Mouse (Mus musculus): ENCODE data around the gene Iqgap3.

Iqgap3 gene

DNA sequence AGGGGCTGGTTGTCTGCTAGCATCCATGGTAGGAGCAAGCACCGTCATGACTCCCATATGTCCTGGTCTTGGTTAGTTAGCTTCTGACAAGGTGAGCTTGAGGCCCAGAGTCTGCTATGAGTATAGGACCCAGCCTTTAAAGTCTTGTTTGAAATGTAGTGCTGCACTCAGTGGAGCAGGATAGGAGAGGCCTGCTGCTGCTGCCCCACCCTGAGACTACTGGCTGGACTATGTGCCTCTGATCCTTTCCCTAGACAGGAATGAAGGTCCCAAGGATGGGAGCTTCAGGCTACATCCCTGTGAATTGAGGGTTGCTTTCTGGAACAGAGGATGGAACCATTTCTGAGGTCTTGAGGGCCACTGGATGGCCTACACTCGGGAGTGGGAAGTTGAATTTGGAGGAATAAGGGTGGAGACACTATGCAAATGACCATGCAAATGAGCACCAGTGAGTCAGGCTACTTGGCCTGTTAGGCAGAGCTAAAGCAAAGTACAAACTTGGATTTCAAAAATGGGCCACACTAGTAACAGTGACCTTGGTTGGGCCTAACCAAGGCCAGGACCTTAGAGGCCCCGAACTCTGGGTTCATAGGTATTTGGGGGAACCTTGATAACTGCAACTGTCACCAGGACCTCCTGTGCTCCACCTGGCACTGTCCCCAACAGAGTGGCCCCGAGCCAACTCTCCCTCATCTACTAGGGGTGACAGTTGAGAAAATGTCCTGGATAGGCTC is 67.2 kb downstream of the Iqgap3 start:
- no peak for DNase-seq (ENCODE audit: extremely low read depth, low read depth, low spot score)

DNA sequence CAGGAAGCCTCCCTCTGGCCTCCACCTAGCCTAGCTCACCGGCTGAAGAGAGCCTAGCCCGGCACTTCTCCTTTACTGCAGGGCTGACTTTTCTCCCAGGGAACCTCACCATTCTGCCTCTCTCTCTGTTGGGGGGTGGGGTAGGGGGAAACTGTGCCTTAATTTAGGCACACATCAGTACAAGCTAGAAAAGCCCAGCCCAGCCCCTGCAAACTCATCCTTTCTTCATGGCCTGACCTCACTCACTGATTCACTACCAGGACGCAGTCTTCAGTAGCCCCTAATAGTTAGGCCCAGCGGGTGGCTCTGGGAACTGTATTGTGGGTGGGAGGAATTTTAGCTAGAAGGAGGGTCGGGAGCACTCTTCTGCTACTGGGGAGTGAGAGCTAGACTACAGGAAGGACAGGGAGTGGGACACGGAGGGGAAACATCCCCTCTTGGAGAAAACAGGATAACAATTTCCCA is 67.8 kb downstream of the Iqgap3 start:
- no peak for DNase-seq (ENCODE audit: extremely low read depth, low read depth, low spot score)

DNA sequence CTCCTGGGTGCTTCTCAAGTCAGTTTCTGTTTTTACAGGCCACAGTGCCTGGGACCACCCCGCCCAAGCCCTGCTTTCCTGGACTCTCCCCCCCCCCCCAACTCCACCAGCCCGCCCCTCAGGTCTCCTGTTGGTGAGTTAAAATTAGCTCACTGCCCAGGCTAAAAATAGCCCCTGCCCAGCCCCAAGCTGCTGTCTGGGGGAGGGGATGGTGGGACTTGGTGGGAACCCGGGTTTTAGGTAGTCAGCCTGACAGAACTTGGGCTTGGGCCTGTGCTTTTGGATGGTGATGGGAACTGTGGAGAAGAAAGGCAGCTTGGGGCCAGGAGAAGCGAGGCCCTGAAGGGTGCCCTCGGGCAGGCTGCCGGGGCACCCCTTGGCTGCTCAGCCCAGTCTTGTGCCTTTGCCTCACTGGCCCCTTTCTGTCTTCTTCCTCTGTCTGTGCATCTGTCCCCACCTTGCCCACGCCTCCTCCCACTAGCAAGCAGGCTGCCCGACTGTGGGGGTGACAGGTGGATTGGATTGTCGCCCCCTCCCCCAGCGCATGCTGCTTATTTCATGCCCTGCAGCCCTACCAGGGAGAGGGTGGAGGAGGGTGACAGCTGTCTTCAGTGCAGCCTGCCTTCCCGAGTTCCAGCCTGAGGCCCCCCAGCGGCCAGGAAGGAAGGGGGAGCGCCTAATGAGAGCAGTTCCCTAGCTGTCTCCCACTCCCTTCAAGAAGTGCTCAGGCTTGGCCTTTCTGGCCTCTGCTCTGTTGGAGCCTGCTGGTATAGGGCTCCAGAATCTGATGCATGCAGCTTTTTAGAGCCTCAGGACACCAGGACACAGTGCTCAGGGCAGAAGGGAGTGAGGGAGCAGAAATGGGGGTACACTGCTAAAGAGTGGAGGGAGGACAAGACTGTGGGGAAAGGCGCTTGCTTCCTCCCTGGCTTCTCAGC is 68.6 kb downstream of the Iqgap3 start:
- no peak for DNase-seq (ENCODE audit: extremely low read depth, low read depth, low spot score)

DNA sequence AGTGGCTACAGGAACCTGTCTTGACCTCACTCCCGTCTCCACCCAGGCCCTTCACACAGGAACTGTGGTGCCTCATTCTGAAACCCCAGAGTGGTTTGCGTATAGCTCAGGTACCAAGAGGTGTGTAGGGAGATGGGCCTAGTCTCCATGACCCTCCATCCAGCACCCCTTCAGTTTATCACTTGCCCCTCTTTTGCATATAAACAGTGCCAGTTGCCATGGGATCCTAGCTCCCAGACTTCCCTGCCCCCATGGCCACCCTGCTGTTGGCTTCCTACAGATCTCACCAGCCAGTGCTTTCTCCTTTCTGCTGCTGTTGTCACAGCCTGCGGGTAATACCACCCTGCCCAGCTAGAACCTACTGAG is 69.2 kb downstream of the Iqgap3 start:
- no peak for DNase-seq (ENCODE audit: extremely low read depth, low read depth, low spot score)

DNA sequence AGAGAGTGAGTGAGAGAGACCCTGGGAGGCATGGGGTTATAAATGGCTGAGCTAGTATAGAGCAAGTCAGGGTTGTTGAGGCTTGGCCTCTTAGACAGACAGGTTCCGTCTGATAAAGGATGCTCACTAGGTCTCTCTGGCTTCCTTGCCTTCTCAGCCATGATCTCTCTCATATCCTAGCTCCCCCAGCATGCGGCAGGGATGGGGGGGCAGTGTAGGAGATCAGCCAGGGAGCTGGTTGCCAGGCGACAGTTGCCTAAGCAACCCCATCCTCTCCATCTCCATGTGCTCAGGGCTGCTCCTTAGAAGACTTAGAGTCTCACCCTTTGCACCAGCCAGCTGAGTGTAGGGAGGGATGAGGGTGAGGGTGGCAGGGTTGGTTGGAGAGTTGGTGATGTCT is 70.3 kb downstream of the Iqgap3 start:
- DNase-seq (ENCODE audit: extremely low read depth, low read depth, low spot score), result no peak

DNA sequence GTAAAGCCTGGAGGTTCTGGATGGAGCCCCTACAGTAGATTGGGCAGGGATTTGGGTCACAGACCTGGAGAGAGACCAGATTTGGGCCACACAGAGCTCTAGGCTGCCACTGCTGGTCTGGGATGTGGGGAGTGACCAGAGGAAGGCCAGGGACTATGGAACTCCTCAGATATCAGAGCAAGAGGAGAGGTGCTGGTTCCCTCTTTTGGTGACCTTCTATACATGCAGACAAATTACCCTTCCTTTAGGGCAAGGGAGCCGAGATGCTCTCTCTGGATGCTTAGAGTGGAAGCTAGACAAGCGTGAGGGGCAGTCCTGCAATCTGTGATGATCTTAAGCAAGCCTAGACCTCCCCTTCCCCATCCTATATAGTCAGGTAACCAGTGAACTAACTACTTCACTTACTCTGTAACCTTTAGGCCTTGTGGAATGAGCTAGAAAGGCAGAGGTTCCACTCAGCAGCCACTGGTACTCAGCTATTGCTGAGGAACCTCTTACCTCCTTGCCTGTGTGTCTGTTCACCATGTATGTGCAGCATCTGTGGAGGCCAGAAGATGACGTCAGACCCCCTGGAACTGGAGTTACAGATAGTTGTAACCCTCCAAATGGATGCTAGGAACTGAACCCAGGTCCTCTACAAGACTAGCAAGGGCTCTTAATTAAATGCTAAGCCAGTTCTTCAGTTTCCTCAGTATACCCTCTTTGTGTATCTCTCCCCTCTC is 71.7 kb downstream of the Iqgap3 start:
- DNase-seq (ENCODE audit: extremely low read depth, low read depth, low spot score), result no peak

DNA sequence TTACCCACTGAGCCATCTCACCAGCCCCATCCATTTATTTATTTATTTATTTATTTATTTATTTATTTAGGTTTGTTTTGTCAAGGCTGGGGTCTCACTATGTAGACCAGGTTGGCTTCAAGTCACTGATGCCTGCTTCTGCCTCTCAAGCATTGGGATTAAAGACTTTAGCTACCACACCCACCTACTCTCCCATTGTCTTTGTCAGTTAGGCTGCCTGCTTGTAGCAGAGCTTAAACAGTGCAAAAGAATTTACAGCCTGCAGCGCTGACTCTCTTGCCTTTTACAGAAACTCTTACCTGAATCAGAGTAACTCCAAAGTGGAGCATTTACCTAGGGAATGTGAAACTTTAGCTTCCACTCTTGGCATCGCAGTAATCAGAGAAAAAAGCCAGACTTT is 72.5 kb downstream of the Iqgap3 start:
- DNase-seq (ENCODE audit: extremely low read depth, low read depth, low spot score), result no peak

DNA sequence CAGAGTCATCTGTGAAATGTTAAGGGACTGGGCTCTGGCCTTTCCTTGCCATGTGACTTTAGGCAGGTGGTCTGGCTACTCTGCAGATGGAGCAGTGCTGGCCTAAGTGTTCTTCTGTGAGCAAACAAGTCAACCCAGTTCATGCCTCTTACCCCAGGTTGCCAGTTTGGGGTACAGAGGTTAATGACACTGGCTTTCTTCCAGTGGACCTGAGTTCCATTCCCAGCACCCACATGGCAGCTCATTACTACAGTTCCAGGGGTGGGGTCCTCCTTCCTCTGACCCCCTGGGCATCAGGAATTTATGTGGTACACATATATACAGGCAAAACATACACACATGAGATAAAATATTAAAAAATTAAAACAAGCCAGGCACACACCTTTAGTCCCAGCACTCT is 75.0 kb downstream of the Iqgap3 start:
- DNase-seq (ENCODE audit: extremely low read depth, low read depth, low spot score), result no peak

DNA sequence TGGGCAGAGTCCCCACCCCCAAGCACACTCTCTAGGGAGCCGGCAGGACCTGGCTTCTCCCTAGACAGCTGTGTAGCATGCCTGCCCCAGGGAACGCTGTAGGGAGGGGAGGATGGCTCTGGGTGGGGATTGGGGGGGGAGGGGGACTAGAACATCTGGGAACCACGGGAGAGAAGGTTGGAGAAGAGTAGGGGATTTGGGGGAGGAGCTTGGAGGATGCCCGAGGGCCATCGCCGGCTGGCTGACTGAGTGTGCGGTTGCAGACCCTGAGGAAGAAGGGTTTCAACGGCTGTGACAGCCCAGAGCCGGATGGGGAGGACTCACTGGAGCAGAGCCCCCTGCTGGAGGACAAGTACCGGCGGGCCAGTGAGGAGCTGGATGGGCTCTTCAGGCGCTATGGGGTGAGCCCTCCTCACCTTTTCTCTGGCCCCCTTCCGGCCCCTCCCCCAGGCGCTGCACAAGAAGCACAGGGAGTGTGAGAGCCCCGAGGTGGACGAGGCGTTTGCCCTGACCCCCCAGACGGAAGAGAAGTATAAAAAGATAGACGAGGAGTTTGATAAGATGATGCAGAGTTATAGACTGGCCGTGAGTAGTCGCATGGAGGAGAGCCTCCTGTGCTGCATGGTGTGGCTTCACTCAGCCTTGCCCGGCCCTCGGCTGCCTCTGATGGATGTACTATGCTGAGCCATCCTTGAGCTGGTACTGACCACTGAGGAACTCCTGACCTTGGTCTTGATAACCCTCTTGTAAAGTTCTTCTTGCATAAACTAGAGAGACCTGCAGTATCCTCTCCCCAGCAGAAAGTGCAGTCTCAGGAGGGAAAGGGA is 76.2 kb downstream of the Iqgap3 start:
- no peak for DNase-seq (ENCODE audit: extremely low read depth, low read depth, low spot score)

DNA sequence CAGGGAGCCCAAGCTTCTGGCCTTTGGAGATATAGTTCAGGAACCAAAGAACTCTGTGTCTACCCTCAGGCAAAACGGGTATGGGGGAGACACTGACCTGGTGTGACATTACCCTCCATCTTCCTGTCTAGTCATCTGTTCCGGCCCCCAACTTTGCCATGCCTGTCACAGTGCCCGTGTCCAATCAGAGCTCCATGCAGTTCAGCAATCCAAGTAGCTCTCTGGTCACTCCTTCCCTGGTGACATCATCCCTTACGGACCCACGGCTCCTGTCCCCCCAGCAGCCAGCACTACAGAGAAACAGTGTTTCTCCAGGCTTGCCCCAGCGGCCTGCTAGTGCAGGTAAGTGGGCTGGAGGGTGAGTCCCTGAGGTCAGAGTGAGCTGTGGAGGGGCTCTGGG is 77.2 kb downstream of the Iqgap3 start:
- no peak for DNase-seq (ENCODE audit: extremely low read depth, low read depth, low spot score)

DNA sequence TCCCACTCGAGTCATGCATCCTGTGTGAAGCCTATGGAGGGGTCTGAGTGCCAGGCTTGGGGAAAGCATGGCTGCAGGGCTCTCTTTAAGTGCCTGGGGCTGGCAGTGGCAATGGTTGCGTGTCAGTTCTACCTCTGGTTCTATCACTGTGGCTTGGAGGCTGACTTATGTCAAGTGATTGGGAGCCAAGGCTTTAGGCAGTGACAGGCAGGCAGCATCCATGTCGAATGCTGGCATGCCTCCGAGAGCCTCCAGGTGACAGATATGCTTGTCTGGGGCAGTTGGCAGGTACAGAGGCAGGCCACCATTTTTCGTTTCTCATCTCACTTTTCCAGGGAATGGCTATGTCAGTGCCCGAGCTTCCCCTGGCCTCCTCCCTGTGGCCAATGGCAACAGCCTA is 79.1 kb downstream of the Iqgap3 start:
- no peak for DNase-seq (ENCODE audit: extremely low read depth, low read depth, low spot score)

DNA sequence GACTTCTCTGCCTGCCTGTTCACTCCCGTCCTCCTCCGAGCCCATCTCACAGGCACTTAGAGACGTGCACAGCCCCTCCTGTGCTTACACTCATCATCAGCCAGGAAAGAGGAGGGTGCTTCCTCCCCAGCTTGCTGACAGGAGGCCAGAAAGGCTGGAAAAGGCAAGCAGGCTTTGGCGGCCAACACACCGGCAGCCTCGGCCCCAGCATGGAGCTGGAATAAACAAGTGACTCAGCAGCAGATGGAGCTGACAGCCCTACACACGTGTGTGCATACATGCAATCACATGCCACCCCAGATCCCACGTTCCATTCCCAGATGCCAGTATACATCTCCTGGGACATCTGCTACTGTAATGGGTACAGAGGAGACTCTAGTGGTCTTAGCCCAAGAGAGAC is 80.5 kb downstream of the Iqgap3 start:
- DNase-seq (ENCODE audit: extremely low read depth, low read depth, low spot score), result no peak

DNA sequence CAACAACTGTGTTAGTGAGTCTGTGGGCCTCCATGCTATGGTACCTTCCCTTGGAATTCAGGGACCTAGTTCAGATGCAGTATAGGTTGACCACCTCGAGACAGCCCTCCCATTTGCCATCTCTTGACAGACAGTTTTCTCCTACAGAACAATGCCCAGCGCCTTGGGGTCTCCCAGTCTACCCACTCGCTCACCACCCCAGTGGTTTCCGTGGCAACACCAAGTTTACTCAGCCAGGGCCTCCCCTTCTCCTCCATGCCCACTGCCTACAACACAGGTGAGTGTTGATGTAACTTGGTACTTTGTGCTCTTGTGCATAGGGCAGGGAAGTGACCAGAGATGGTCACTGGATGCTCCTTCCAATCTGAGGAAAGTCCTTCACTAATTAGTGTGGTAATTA is 81.0 kb downstream of the Iqgap3 start:
- no peak for DNase-seq (ENCODE audit: extremely low read depth, low read depth, low spot score)

DNA sequence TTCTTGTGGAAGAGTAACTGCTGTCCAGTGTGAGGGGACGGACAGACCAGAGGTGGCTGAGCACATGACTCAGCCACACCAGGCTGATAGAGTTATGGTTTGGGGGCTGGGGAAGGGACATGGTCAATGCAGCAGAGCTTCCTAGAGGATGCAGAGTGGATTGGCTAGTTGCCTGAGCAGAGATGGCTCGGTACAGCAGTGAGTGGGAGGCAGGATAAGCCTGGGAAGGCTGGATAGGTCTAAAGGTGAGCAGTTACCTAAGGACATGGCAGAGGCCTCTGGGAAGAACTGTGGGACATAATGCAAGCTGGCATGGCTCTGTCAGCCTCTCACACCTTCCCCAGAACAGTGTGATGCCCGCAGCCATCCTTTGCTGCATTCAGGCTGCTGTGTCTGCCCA is 82.1 kb downstream of the Iqgap3 start:
- peak; percentile 50 for DNase-seq (ENCODE audit: extremely low read depth, low read depth, low spot score)

DNA sequence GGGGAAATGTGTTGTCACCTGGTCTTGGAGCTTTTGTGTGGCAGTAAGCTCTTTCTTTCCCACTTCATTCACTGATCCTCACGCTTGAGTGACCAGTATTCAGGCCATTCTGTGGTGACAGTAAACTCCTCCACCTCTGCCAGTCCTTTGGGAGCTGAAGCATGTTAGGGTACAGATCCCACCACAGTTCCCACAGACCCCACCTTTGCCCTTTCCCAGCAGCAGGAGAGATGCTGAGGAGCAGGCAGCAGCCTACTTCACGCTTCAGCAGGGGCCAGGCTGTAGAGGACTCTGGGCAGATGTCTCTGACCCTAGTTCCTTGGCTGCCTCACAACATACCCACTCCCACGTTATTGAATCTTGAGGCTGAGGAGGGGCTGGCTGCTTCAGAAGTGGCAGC is 82.5 kb downstream of the Iqgap3 start:
- DNase-seq (ENCODE audit: extremely low read depth, low read depth, low spot score), result no peak

DNA sequence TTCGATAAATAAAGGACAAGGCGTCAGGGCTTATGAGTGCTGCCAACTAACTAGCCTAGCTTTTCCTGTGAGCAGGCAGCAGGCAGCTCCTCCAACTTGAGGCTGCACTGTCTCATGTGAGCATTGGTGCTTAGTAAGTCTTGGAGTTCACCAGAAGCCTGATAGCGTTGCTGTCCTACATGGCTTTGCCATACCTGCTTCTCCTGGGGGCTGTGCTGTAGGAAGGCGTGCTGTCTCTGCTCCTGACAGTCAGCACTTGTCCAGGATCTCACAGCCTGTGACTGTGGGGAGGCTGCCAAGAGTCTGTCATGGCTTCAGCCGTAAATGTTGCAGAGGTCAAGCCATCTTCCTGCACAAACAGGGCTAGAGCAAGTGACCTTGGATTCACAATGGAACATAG is 84.3 kb downstream of the Iqgap3 start:
- DNase-seq (ENCODE audit: extremely low read depth, low read depth, low spot score), result no peak

DNA sequence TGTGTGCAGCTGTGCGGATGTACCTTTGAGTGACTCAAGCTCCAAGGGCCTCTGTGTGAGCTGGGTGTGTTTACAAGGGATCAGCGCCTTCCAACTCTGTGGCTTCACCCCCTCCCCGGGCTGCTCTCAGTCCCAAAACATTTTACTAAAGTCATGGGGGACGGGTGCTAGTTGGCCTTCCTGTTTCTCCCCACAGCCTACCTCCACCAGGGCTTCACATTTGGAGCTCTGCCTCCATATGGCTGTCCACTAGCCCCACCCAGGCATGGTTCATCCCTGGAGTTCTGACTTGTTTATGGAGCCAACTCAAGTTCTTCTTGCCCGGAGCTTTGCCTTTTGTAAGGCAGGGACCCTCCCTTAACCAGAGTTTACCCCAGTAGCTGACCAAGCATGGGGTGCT is 88.6 kb downstream of the Iqgap3 start:
- DNase-seq (ENCODE audit: extremely low read depth, low read depth, low spot score), result no peak
